Mouse (Mus musculus) G1E (cell line): ENCODE data around the gene Defa35. TPM values are rescaled to one million over a fixed set of nuclear protein-coding genes. Genes with fewer than 3 reads are reported as not detected.
"Not testable (repeated sequence)": the region's sequence is repeated elsewhere in the genome, so short reads cannot be mapped to it uniquely, and the experiment has no call there.

Source experiments
- ATAC-seq: 2 replicates; pipeline ENCODE4 v1.8.0; 2016; ENCODE audit warnings: mild to moderate bottlenecking; ENCODE audit not compliant: insufficient number of reproducible peaks, poor library complexity, low FRiP score, severe bottlenecking; ENCODE audit errors: extremely low read depth
- DNase-seq: peaks from one replicate; pipeline ENCODE4 v3.0.0; 2012; ENCODE audit warnings: low spot score
- H3K27me3 ChIP-seq: 2 replicates; pipeline ENCODE4 v1.6.1; 2012; ENCODE audit warnings: mild to moderate bottlenecking, low read length, inconsistent platforms; ENCODE audit not compliant: insufficient read depth
- H3K36me3 ChIP-seq: replicated peaks from 2 replicates; pipeline ENCODE3; 2012; ENCODE audit warnings: mild to moderate bottlenecking, inconsistent platforms
- H3K4me1 ChIP-seq: 2 replicates; pipeline ENCODE4 v1.6.1; 2012; ENCODE audit warnings: low read depth, low read length, inconsistent platforms, mixed read lengths; ENCODE audit not compliant: insufficient read depth
- H3K4me3 ChIP-seq: 2 replicates; pipeline ENCODE4 v1.5.1; 2012; ENCODE audit warnings: low read depth, mild to moderate bottlenecking, inconsistent platforms, low read length, moderate library complexity, mixed read lengths
- H3K9me3 ChIP-seq: replicated peaks from 2 replicates; pipeline ENCODE4 v1.6.1; 2012; ENCODE audit warnings: inconsistent platforms
- CTCF ChIP-seq: IDR thresholded peaks from 2 replicates; pipeline ENCODE4 v1.5.1; 2012; ENCODE audit warnings: low read depth, low read length, inconsistent platforms, mixed read lengths
- GATA1 ChIP-seq: IDR thresholded peaks from 2 replicates; pipeline ENCODE4 v1.6.1; 2012; ENCODE audit warnings: borderline replicate concordance, low read length, inconsistent platforms, mixed read lengths
- GATA2 ChIP-seq: IDR thresholded peaks from 2 replicates; pipeline ENCODE4 v1.6.1; 2012; ENCODE audit warnings: low read depth, low read length, inconsistent platforms, borderline replicate concordance
- POLR2AphosphoS5 ChIP-seq: IDR thresholded peaks from 2 replicates; pipeline ENCODE4 v1.6.1; 2012; ENCODE audit warnings: low read depth, low read length, inconsistent platforms; ENCODE audit not compliant: insufficient replicate concordance
- TAL1 ChIP-seq: conservative IDR thresholded peaks from 2 replicates; pipeline ENCODE4 v1.6.1; 2012; ENCODE audit warnings: low read depth, low read length, inconsistent platforms, mixed read lengths
- polyA plus RNA-seq: library from polyadenylated mRNA; stranded (reverse); fragments of >175 nt; gene quantifications from 2 replicates; pipeline ENCODE4 v1.2.3, GENCODE M21; 2012
- total RNA-seq, 2 experiments: library from RNA; stranded (forward) in 1 of 2; stranded (reverse) in 1 of 2; fragments of 200-1000 nt in 1 of 2; fragments of >200 nt in 1 of 2; fragmentation: Nextera tagmentation in 1 of 2; gene quantifications; 2 replicates each; pipeline ENCODE4 v1.2.3; 2014 to 2017

Defa35 gene
- total RNA-seq (2014; fragmentation: Nextera tagmentation) (not detected in 2 replicates), total RNA-seq (2017) (not detected in 2 replicates), polyA plus RNA-seq (not detected in 2 replicates)

- H3K4me3 ChIP-seq, H3K27me3 ChIP-seq, DNase-seq, ATAC-seq, H3K4me1 ChIP-seq, H3K9me3 ChIP-seq, H3K36me3 ChIP-seq: not testable (repeated sequence)
Measured at GRCm38 (mm10) chr8:21064738-21065137, at the start of gene Defa35. TSS of gene Defa35 (plus strand) at chr8:21065038.

GRCm38 (mm10) chr8:21025245-21025644 is 39.6 kb upstream of the Defa35 start, which contains the start of gene Defa21:
TSS of gene Defa21 (plus strand) at chr8:21025545.
- H3K9me3 ChIP-seq, DNase-seq, H3K27me3 ChIP-seq: not testable (repeated sequence)

GRCm38 (mm10) chr8:21054747-21055146 is 10.1 kb upstream of the Defa35 start, which contains the start of gene Defa23:
TSS of gene Defa23 (plus strand) at chr8:21055047.
- H3K36me3 ChIP-seq, H3K4me3 ChIP-seq, ATAC-seq, H3K9me3 ChIP-seq, H3K27me3 ChIP-seq, DNase-seq, H3K4me1 ChIP-seq: not testable (repeated sequence)

More at GRCm38 (mm10) chr8:21025245-21025644, 39.6 kb upstream of the Defa35 start, which contains the start of gene Defa21:
- not testable (repeated sequence) for ATAC-seq, H3K4me1 ChIP-seq, H3K36me3 ChIP-seq, H3K4me3 ChIP-seq

GRCm38 (mm10) chr8:21084142-21084541 is 19.3 kb downstream of the Defa35 start, which contains the start of gene Defa25:
TSS of gene Defa25 (plus strand) at chr8:21084442.
- H3K9me3 ChIP-seq, H3K36me3 ChIP-seq, DNase-seq, H3K4me3 ChIP-seq, ATAC-seq, H3K4me1 ChIP-seq, H3K27me3 ChIP-seq: not testable (repeated sequence)

GRCm38 (mm10) chr8:21093106-21093505 is 28.3 kb downstream of the Defa35 start:
- Histone ChIP-seq H3K27me3 (no peaks in the 10 kb centered on the region), H3K9me3 (no peaks in the 10 kb centered on the region), H3K36me3 (no peaks in the 10 kb centered on the region), H3K4me3 (no peak overlapping the region), H3K4me1 (no peaks in the 10 kb centered on the region)
- no peak for ATAC-seq
- DNase-seq: peak; percentile 1
- TF ChIP-seq GATA1 (no peak), TAL1 (no peak), GATA2 (no peak), POLR2AphosphoS5 (no peak), CTCF (peak; percentile 60)

- H3K27me3 ChIP-seq, H3K9me3 ChIP-seq, H3K4me3 ChIP-seq, DNase-seq, H3K36me3 ChIP-seq, ATAC-seq, H3K4me1 ChIP-seq: not testable (repeated sequence)
Measured at GRCm38 (mm10) chr8:21095950-21096349, 31.1 kb downstream of the Defa35 start, which contains the start of gene Gm14851. TSS of gene Gm14851 (minus strand) at chr8:21096050.

Other genes starting within 250 kb of the Defa35 start
- not detected in 2 replicates for gene Defb33, start 172.4 kb upstream of the Defa35 start, total RNA-seq (2014; fragmentation: Nextera tagmentation)
- not detected in 2 replicates for gene Defb33, start 172.4 kb upstream of the Defa35 start, total RNA-seq (2017)
- gene Defb33, start 172.4 kb upstream of the Defa35 start, polyA plus RNA-seq: not detected in 2 replicates
- gene Gm15056, start 162.4 kb upstream of the Defa35 start, total RNA-seq (2014; fragmentation: Nextera tagmentation): not detected in 2 replicates
- gene Gm15056, start 162.4 kb upstream of the Defa35 start, total RNA-seq (2017): not detected in 2 replicates
- not detected in 2 replicates for gene Gm15056, start 162.4 kb upstream of the Defa35 start, polyA plus RNA-seq
- not detected in 2 replicates for gene Gm6040, start 143.0 kb upstream of the Defa35 start, total RNA-seq (2014; fragmentation: Nextera tagmentation)
- not detected in 2 replicates for gene Gm6040, start 143.0 kb upstream of the Defa35 start, total RNA-seq (2017)
- gene Gm6040, start 143.0 kb upstream of the Defa35 start, polyA plus RNA-seq: not detected in 2 replicates
- gene AY761185, start 120.3 kb upstream of the Defa35 start, total RNA-seq (2014; fragmentation: Nextera tagmentation): not detected in 2 replicates
- gene AY761185, start 120.3 kb upstream of the Defa35 start, total RNA-seq (2017): not detected in 2 replicates
- not detected in 2 replicates for gene AY761185, start 120.3 kb upstream of the Defa35 start, polyA plus RNA-seq
- gene Defa21, start 39.5 kb upstream of the Defa35 start, total RNA-seq (2014; fragmentation: Nextera tagmentation): not detected in 2 replicates
- not detected in 2 replicates for gene Defa21, start 39.5 kb upstream of the Defa35 start, total RNA-seq (2017)
- gene Defa21, start 39.5 kb upstream of the Defa35 start, polyA plus RNA-seq: not detected in 2 replicates
- gene Defa23, start 10.0 kb upstream of the Defa35 start, total RNA-seq (2014; fragmentation: Nextera tagmentation): not detected in 2 replicates
- not detected in 2 replicates for gene Defa23, start 10.0 kb upstream of the Defa35 start, total RNA-seq (2017)
- gene Defa23, start 10.0 kb upstream of the Defa35 start, polyA plus RNA-seq: not detected in 2 replicates
- not detected in 2 replicates for gene Defa25, start 19.4 kb downstream of the Defa35 start, total RNA-seq (2014; fragmentation: Nextera tagmentation)
- not detected in 2 replicates for gene Defa25, start 19.4 kb downstream of the Defa35 start, total RNA-seq (2017)
- gene Defa25, start 19.4 kb downstream of the Defa35 start, polyA plus RNA-seq: not detected in 2 replicates
- not detected in 2 replicates for gene Gm14851, start 31.0 kb downstream of the Defa35 start, total RNA-seq (2014; fragmentation: Nextera tagmentation)
- gene Gm14851, start 31.0 kb downstream of the Defa35 start, total RNA-seq (2017): not detected in 2 replicates
- not detected in 2 replicates for gene Gm14851, start 31.0 kb downstream of the Defa35 start, polyA plus RNA-seq
- not detected in 2 replicates for gene Defa30, start 69.6 kb downstream of the Defa35 start, total RNA-seq (2014; fragmentation: Nextera tagmentation)
- gene Defa30, start 69.6 kb downstream of the Defa35 start, total RNA-seq (2017): not detected in 2 replicates
- gene Defa30, start 69.6 kb downstream of the Defa35 start, polyA plus RNA-seq: not detected in 2 replicates
- gene Defa22, start 97.2 kb downstream of the Defa35 start, total RNA-seq (2014; fragmentation: Nextera tagmentation): not detected in 2 replicates
- not detected in 2 replicates for gene Defa22, start 97.2 kb downstream of the Defa35 start, total RNA-seq (2017)
- not detected in 2 replicates for gene Defa22, start 97.2 kb downstream of the Defa35 start, polyA plus RNA-seq
- gene Defa31, start 126.6 kb downstream of the Defa35 start, total RNA-seq (2014; fragmentation: Nextera tagmentation): not detected in 2 replicates
- not detected in 2 replicates for gene Defa31, start 126.6 kb downstream of the Defa35 start, total RNA-seq (2017)
- gene Defa31, start 126.6 kb downstream of the Defa35 start, polyA plus RNA-seq: not detected in 2 replicates
- gene Gm15293, start 136.5 kb downstream of the Defa35 start, total RNA-seq (2014; fragmentation: Nextera tagmentation): not detected in 2 replicates
- not detected in 2 replicates for gene Gm15293, start 136.5 kb downstream of the Defa35 start, total RNA-seq (2017)
- not detected in 2 replicates for gene Gm15293, start 136.5 kb downstream of the Defa35 start, polyA plus RNA-seq
- gene Gm15292, start 184.7 kb downstream of the Defa35 start, total RNA-seq (2014; fragmentation: Nextera tagmentation): not detected in 2 replicates
- gene Gm15292, start 184.7 kb downstream of the Defa35 start, total RNA-seq (2017): not detected in 2 replicates
- gene Gm15292, start 184.7 kb downstream of the Defa35 start, polyA plus RNA-seq: not detected in 2 replicates